Mouse (Mus musculus) liver, embryonic 12.5 days (tissue): Measurements from ENCODE around the gene Abcc4. TPM values are rescaled to one million over a fixed set of nuclear protein-coding genes. Genes with fewer than 3 reads are reported as not detected.
A peak's percentile ranks its signal among the peaks of the same experiment; 100 is the strongest.
"Not testable (repeated sequence)": the region's sequence is repeated elsewhere in the genome, so short reads cannot be mapped to it uniquely, and the experiment has no call there.

Source experiments
- ATAC-seq: fragments of 200-750 bp; cut with Nextera tagmentation; 2 replicates; pipeline ENCODE4 v1.8.0; 2017; ENCODE audit warnings: moderate number of reproducible peaks, mild to moderate bottlenecking, moderate library complexity
- H3K27ac ChIP-seq: fragments of 300-500 bp; sonication (generic); 2 replicates; pipeline ENCODE4 v1.5.1; 2016; ENCODE audit warnings: mild to moderate bottlenecking
- H3K27me3 ChIP-seq: fragments of 300-500 bp; sonication (generic); replicated peaks from 2 replicates; pipeline ENCODE4 v1.6.1; 2016; ENCODE audit warnings: mild to moderate bottlenecking, moderate library complexity
- H3K36me3 ChIP-seq: fragments of 300-500 bp; sonication (generic); 2 replicates; pipeline ENCODE4 v1.6.1; 2016; ENCODE audit warnings: mild to moderate bottlenecking, moderate library complexity
- H3K4me1 ChIP-seq: fragments of 300-500 bp; sonication (generic); 2 replicates; pipeline ENCODE4 v1.6.1; 2016
- H3K4me2 ChIP-seq: fragments of 300-500 bp; sonication (generic); 2 replicates; pipeline ENCODE4 v1.6.1; 2016; ENCODE audit warnings: mild to moderate bottlenecking, moderate library complexity
- H3K4me3 ChIP-seq: fragments of 300-500 bp; sonication (generic); 2 replicates; pipeline ENCODE4 v1.5.1; 2016; ENCODE audit warnings: mild to moderate bottlenecking, moderate library complexity
- H3K9ac ChIP-seq: fragments of 300-500 bp; sonication (generic); 2 replicates; pipeline ENCODE4 v1.6.1; 2016; ENCODE audit warnings: mild to moderate bottlenecking, moderate library complexity
- H3K9me3 ChIP-seq: fragments of 300-500 bp; sonication (generic); replicated peaks from 2 replicates; pipeline ENCODE4 v1.6.1; 2016; ENCODE audit warnings: mild to moderate bottlenecking, moderate library complexity
- WGBS: fragments of 180-500 bp; shearing (Covaris S2); methylation state at CpG from one replicate; pipeline ENCODE4 v1.1.7; 2016; ENCODE audit not compliant: insufficient replicate concordance; 5-methylcytosine and 5-hydroxymethylcytosine counted together
- polyA plus RNA-seq: library from polyadenylated mRNA; unstranded; fragments of >200 nt; fragmentation: Nextera tagmentation; extraction: Ambion mirVana; gene quantifications from 2 replicates; pipeline ENCODE4 v1.2.1, GENCODE M21; 2016

The Abcc4 gene
- polyA plus RNA-seq, 1 experiment from 2014 or later, result 3.0 TPM

GRCm38 (mm10) chr14:118563570-118563969 lies 142.4 kb downstream of the Abcc4 start:
- Histone ChIP-seq H3K4me1 (peaks cover 5% of the 10 kb centered on the region), H3K4me2 (no peak overlapping the region), H3K27me3 (no peaks in the 10 kb centered on the region), H3K9me3 (no peaks in the 10 kb centered on the region), H3K9ac (no peak overlapping the region), H3K27ac (no peak overlapping the region), H3K4me3 (no peak overlapping the region), H3K36me3 (no peaks in the 10 kb centered on the region)
- WGBS, result 76% methylated on average over 8 of the region's 8 CpGs
- no peak for ATAC-seq

DNA sequence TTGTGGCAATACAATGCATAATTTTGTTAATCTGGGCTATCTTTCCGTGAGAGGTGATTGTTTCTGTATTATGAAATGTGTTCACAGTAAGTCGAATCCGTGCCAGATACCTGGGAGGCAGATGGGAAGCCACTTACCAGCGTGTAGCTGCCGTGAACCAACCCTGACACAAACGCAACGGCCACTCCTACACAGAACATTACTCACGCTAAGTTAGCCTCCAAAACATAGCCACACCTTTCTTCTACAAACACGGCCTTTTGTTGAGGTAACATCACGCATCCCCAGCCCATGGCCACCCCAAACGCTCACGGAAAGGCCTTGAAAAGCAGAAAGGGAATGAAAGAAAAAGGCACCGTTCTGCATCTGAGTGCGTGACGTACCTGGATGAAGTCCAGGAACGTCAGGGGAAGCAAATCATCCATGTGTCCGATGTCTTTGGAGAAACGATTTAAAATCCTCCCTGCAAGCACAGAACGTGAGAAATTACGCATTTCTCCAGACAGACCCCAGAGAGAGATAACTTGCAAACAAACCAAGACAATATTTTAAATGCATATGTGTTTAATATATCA lies 153.0 kb downstream of the Abcc4 start:
- Histone ChIP-seq H3K4me2 (no peak overlapping the region), H3K4me1 (peaks cover 19% of the 10 kb centered on the region), H3K9ac (no peak overlapping the region), H3K9me3 (no peaks in the 10 kb centered on the region), H3K36me3 (no peaks in the 10 kb centered on the region), H3K27me3 (no peaks in the 10 kb centered on the region), H3K27ac (no peak overlapping the region), H3K4me3 (no peak overlapping the region)
- no peak for ATAC-seq
- 82% methylated on average over 20 of the region's 20 CpGs for WGBS

DNA sequence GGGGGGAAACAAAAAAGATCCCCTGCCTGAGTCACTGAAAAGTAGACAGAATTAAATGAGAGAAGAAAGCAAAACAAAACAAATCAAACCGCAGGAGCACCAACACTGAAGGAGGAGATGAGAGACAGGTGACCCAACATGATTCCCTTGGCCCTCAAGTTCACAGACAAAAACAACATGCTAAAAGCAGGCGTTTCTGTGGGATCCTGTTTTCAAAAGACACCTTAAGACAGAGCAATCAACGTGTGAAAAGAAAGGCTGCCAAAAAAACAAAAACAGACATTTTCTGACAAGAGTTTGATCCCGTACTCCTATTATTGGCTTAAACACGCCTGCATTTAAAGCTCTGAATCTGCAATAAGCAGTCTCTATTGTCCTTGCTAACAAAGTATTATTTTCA lies 153.6 kb downstream of the Abcc4 start:
- peak overlapping the region; percentile 45; the same call in 1 of the 2 replicates for H3K4me3 ChIP-seq
- H3K27ac ChIP-seq, result peak overlapping the region; percentile 71
- H3K27me3 ChIP-seq, result no peaks in the 10 kb centered on the region
- H3K9me3 ChIP-seq, result no peaks in the 10 kb centered on the region
- no peaks in the 10 kb centered on the region for H3K36me3 ChIP-seq
- H3K4me1 ChIP-seq, result peaks cover 19% of the 10 kb centered on the region
- H3K4me2 ChIP-seq, result peak overlapping the region; percentile 74
- ATAC-seq, result no peak
- peak overlapping the region; percentile 51 for H3K9ac ChIP-seq
- 64% methylated on average over 5 of the region's 5 CpGs for WGBS

- peak overlapping the region; percentile 74 for H3K4me2 ChIP-seq
- no peaks in the 10 kb centered on the region for H3K36me3 ChIP-seq
- H3K9ac ChIP-seq, result peak overlapping the region; percentile 51
- H3K27ac ChIP-seq, result peak overlapping the region; percentile 71
- H3K4me1 ChIP-seq, result peaks cover 19% of the 10 kb centered on the region
- H3K27me3 ChIP-seq, result no peaks in the 10 kb centered on the region
- ATAC-seq, result peak; percentile 91
- H3K4me3 ChIP-seq, result peak overlapping the region; percentile 45
- WGBS, result 8% methylated on average over 24 of the region's 24 CpGs
- H3K9me3 ChIP-seq, result no peaks in the 10 kb centered on the region
These were observed 154.2 kb downstream of the Abcc4 start for GRCm38 (mm10) chr14:118551725-118552285.

DNA sequence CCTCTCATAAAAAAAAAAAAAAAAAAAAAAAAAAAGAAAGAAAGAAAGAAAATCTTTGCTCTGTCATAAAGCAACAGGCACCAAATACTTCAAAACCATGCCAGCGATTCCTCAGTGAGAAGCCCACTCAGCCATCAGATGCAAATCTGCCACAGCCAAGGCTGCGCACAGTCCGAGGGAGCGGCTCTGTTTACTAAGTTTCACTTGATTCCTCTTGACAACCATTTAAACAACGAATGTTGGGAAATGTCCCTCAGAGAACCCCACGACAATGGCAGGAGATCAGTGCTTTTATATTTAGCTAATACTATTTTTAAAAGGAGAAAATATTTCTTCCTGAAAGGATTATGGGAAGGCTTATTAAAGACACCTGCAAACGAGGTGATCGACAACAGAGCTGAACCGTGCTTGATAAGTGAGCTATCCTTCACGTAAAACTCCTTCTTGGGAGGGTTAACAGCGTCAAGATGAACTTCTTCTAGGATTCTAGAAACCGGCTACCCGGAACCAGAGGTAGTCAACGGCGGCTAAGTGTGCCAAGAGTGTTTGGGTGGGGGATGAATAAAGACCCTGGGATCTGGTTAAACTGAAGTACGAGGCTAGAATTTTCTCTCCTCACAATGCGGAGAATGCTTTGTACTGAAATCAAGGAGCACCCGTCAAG lies 154.8 kb downstream of the Abcc4 start:
- no peaks in the 10 kb centered on the region for H3K9me3 ChIP-seq
- no peaks in the 10 kb centered on the region for H3K27me3 ChIP-seq
- H3K4me1 ChIP-seq, result peaks cover 19% of the 10 kb centered on the region
- H3K27ac ChIP-seq, result peak overlapping the region; percentile 71
- peak overlapping the region; percentile 45 for H3K4me3 ChIP-seq
- H3K9ac ChIP-seq, result peak overlapping the region; percentile 51
- no peaks in the 10 kb centered on the region for H3K36me3 ChIP-seq
- H3K4me2 ChIP-seq, result peak overlapping the region; percentile 74
- ATAC-seq, result peak; percentile 41; the same call in 1 of the 2 replicates
- WGBS, result 22% methylated on average over 18 of the region's 18 CpGs

DNA sequence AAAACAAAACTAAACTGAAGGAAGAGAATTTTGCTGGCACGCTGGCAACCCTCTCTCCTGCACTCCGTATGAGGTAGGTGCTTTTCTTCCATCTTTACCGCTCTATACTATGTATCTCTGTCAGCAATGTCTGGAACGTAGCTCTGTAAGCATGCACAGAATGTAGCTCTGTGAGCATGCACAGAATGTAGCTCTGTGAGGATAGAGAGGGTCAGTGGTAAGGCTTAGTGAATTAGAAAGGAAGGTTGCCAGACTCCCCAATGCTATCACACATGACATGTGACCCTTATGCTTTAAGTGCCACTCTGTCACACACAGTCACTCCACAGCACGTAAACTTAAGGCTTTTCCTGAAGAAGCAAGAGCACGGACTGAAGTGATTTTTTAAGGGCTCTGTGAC lies 161.5 kb downstream of the Abcc4 start:
- 78% methylated on average over 6 of the region's 6 CpGs for WGBS

DNA sequence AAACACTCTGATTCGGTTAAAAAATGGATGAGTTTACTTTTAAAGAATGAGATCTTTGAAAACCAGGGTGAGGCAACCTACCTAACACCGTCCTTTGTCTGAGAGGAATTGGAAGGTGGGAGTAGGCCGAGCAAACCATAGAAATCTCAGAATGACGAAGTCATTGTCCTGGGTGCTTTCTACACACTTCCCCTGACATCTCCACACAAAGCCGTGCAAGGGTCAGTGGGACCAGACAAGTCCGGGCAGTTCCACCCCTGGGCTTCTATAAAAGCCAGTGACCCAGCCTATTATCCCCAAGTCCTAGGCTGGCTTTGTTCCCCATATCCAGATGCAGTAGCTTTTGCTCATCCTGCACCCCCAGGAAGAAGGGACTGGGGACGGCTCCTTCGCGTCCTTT lies 163.1 kb downstream of the Abcc4 start:
- 74% methylated on average over 9 of the region's 9 CpGs for WGBS
- no peaks in the 10 kb centered on the region for H3K27me3 ChIP-seq
- ATAC-seq, result no peak
- no peak overlapping the region for H3K4me2 ChIP-seq
- H3K4me3 ChIP-seq, result no peak overlapping the region
- H3K9ac ChIP-seq, result no peak overlapping the region
- no peaks in the 10 kb centered on the region for H3K9me3 ChIP-seq
- H3K27ac ChIP-seq, result no peak overlapping the region
- H3K4me1 ChIP-seq, result no peaks in the 10 kb centered on the region
- H3K36me3 ChIP-seq, result no peaks in the 10 kb centered on the region

More for the DNA sequence above, 161.5 kb downstream of the Abcc4 start:
- ATAC-seq, result no peak
- no peak overlapping the region for H3K9ac ChIP-seq
- no peaks in the 10 kb centered on the region for H3K4me1 ChIP-seq
- no peak overlapping the region for H3K27ac ChIP-seq
- H3K4me3 ChIP-seq, result no peak overlapping the region
- no peak overlapping the region for H3K4me2 ChIP-seq
- no peaks in the 10 kb centered on the region for H3K9me3 ChIP-seq
- no peaks in the 10 kb centered on the region for H3K36me3 ChIP-seq
- no peaks in the 10 kb centered on the region for H3K27me3 ChIP-seq

DNA sequence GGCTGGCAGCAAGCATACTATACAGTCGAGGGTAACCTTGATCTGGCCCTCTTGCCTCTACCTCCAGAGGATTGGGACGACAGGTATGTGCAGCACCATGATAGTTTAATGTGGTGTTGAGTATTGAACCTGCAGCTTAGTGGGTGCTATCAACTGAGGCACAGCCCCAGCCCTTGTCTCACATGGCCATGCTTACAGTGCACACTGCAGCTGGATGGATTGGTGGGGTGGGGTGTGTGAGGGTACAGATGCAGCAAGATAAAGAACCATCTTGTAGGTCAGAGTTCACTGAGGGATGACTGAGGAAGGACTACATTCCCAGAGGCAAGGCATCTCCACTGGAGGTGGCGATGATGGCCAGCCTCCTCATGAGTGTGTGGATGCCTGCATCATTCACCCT lies 174.5 kb downstream of the Abcc4 start:
- ATAC-seq, result peak; percentile 74
- no peak overlapping the region for H3K4me3 ChIP-seq
- WGBS, result 61% methylated on average over 3 of the region's 3 CpGs

GRCm38 (mm10) chr14:118514280-118515031 lies 191.6 kb downstream of the Abcc4 start:
- Histone ChIP-seq H3K27ac (no peak overlapping the region), H3K4me3 (no peak overlapping the region), H3K36me3 (no peaks in the 10 kb centered on the region), H3K4me1 (no peaks in the 10 kb centered on the region), H3K4me2 (no peak overlapping the region), H3K9me3 (no peaks in the 10 kb centered on the region), H3K9ac (no peak overlapping the region), H3K27me3 (no peaks in the 10 kb centered on the region)
- WGBS, result 63% methylated on average over 9 of the region's 9 CpGs
- no peak for ATAC-seq

More for the DNA sequence above, 174.5 kb downstream of the Abcc4 start:
- H3K36me3 ChIP-seq, result no peaks in the 10 kb centered on the region
- no peaks in the 10 kb centered on the region for H3K9me3 ChIP-seq
- H3K4me2 ChIP-seq, result no peak overlapping the region
- H3K27me3 ChIP-seq, result no peaks in the 10 kb centered on the region
- peaks cover 7% of the 10 kb centered on the region for H3K4me1 ChIP-seq
- no peak overlapping the region for H3K9ac ChIP-seq
- no peak overlapping the region for H3K27ac ChIP-seq

DNA sequence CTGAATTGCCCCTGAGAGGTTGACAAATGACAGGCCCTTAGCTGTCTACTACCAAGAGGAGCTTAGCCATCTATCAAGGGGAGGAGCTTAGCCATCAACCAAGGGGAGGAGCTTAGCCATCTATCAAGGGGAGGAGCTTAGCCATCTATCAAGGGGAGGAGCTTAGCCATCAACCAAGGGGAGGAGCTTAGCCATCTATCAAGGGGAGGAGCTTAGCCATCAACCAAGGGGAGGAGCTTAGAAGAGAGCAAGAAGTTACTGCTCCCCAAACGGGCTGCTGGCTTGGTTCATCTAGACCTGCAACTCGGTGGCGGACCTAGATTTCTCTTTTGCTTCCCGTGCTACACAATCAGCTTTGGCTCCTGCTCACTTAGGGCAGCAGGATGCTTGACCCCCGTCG lies 194.3 kb downstream of the Abcc4 start:
- 81% methylated on average over 6 of the region's 6 CpGs for WGBS

GRCm38 (mm10) chr14:118510793-118511192 lies 195.2 kb downstream of the Abcc4 start:
- no peaks in the 10 kb centered on the region for H3K4me1 ChIP-seq
- H3K4me2 ChIP-seq, result no peak overlapping the region
- H3K4me3 ChIP-seq, result no peak overlapping the region
- H3K9me3 ChIP-seq, result no peaks in the 10 kb centered on the region
- no peak for ATAC-seq
- H3K9ac ChIP-seq, result no peak overlapping the region
- H3K27me3 ChIP-seq, result no peaks in the 10 kb centered on the region
- 76% methylated on average over 2 of the region's 2 CpGs for WGBS
- H3K36me3 ChIP-seq, result no peaks in the 10 kb centered on the region
- no peak overlapping the region for H3K27ac ChIP-seq

More for the DNA sequence above, 194.3 kb downstream of the Abcc4 start:
- not testable (repeated sequence) for ATAC-seq, H3K36me3 ChIP-seq, H3K27me3 ChIP-seq, H3K4me2 ChIP-seq, H3K4me1 ChIP-seq, H3K9ac ChIP-seq, H3K9me3 ChIP-seq, H3K27ac ChIP-seq, H3K4me3 ChIP-seq

DNA sequence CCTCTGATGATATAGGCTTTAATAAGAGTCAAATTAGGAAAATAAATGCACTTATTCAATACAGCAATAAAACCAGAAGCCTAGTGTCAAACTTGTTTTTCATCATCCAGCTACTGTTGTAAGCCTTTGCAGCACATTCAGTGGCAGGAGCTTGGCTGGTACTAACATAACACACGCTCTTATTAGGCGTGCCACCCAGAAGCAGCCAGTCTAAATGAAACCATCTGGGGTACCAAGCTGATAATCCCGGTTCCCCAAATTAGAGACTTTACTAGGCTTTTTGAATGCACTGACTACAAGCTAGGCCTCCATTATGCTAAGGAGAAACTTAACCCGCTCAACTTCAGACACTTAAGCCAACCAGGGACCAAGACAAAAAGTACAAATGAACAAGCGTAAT lies 195.8 kb downstream of the Abcc4 start:
- Histone ChIP-seq H3K9me3 (no peaks in the 10 kb centered on the region), H3K4me1 (no peaks in the 10 kb centered on the region), H3K4me3 (no peak overlapping the region), H3K36me3 (no peaks in the 10 kb centered on the region), H3K27me3 (no peaks in the 10 kb centered on the region), H3K27ac (no peak overlapping the region), H3K9ac (no peak overlapping the region), H3K4me2 (no peak overlapping the region)
- no peak for ATAC-seq
- 84% methylated on average over 5 of the region's 5 CpGs for WGBS
